Mouse (Mus musculus): ENCODE data around the gene Prmt7.

DNA sequence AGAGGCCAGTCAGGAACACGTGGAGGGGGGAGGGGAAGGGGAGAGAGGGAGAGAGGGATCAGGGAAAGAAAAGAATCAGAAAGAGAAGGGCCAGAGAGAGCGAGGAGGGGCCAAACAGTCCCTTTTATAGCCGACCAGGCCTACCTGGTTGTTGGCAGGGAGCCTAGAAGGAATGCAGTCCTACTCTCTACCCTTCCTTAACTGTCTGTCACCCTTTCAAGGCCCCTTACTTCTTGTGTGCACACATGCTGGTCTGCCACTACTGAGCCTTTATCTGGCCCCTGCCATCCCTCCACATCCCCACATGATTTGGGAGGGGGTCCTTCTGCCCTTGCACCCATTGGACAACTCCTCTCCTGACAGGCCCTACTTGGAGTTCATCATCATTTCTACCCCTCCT lies 78.0 kb downstream of the Prmt7 start:
- TF ChIP-seq CTCF (IDR thresholded peaks at IDR 0.05; ENCODE audit: insufficient read depth, low read length), result no peak
- no peak for TF ChIP-seq POLR2A (IDR thresholded peaks at IDR 0.05; ENCODE audit: borderline replicate concordance, extremely low read depth, low read depth, low read length)
